Mouse (Mus musculus) v-Abl transformed pro-B cells (cell line): ENCODE measurements around the gene Zfp617.
"Not testable (repeated sequence)": the region's sequence is repeated elsewhere in the genome, so short reads cannot be mapped to it uniquely, and the experiment has no call there.

Source experiments
- in situ Hi-C, 2 experiments: fragments of 400-800 bp; cut with MboI; formaldehyde crosslinking; loops; one replicate each; pipeline ENCODE4 v1.15.1; 2025; ENCODE audit not compliant: unreplicated experiment in 2 of 2

Zfp617 gene

GRCm38 (mm10) chr8:71951436-71952161, 43.2 kb downstream of the Zfp617 start:
- in situ Hi-C loops, result no loop called here

- in situ Hi-C loops, result no loop called here
Observed at GRCm38 (mm10) chr8:71952489-71952888, 44.1 kb downstream of the Zfp617 start.

- in situ Hi-C loops, result not testable (repeated sequence)
Observed at GRCm38 (mm10) chr8:71952961-71953700, 44.7 kb downstream of the Zfp617 start.

GRCm38 (mm10) chr8:71954666-71955065, 46.2 kb downstream of the Zfp617 start:
- in situ Hi-C loops, result no loop called here

- in situ Hi-C loops, result no loop called here
Observed at GRCm38 (mm10) chr8:71960483-71960882, 52.0 kb downstream of the Zfp617 start.

GRCm38 (mm10) chr8:71961796-71962195, 53.4 kb downstream of the Zfp617 start:
- in situ Hi-C loops, result no loop called here

- in situ Hi-C loops, result no loop called here
Observed at GRCm38 (mm10) chr8:71964051-71964450, 55.6 kb downstream of the Zfp617 start.

- in situ Hi-C loops, result no loop called here
Observed at GRCm38 (mm10) chr8:71965166-71965565, 56.7 kb downstream of the Zfp617 start.

- in situ Hi-C loops, result no loop called here
Observed at GRCm38 (mm10) chr8:71966411-71966810, 58.0 kb downstream of the Zfp617 start.

GRCm38 (mm10) chr8:71967261-71967660, 58.8 kb downstream of the Zfp617 start:
- in situ Hi-C loops, result no loop called here

GRCm38 (mm10) chr8:71968100-71968499, 59.7 kb downstream of the Zfp617 start:
- in situ Hi-C loops, result no loop called here

- in situ Hi-C loops, result no loop called here
Observed at GRCm38 (mm10) chr8:71968636-71969035, 60.2 kb downstream of the Zfp617 start.

- in situ Hi-C loops, result loop anchor here in 1 of 2 experiments (10.0 kb wide), 1 partner anchor 217 kb away; no protein-coding TSS in a partner anchor
Observed at GRCm38 (mm10) chr8:71971945-71972344, 63.5 kb downstream of the Zfp617 start.

- in situ Hi-C loops, result loop anchor here in 1 of 2 experiments (10.0 kb wide), 1 partner anchor 219 kb away; no protein-coding TSS in a partner anchor
Observed at GRCm38 (mm10) chr8:71974211-71974610, 65.8 kb downstream of the Zfp617 start.

GRCm38 (mm10) chr8:71981032-71981431, 72.6 kb downstream of the Zfp617 start:
- in situ Hi-C loops, result loop anchor here (10.0 to 25.0 kb wide), 2 partner anchors 226 to 844 kb away; no protein-coding TSS in a partner anchor

GRCm38 (mm10) chr8:71981456-71981855, 73.0 kb downstream of the Zfp617 start:
- in situ Hi-C loops, result loop anchor here (10.0 to 25.0 kb wide), 2 partner anchors 227 to 844 kb away; no protein-coding TSS in a partner anchor
